Mouse (Mus musculus): ENCODE data around the gene Rhox3g.
"Not testable (repeated sequence)": the region's sequence is repeated elsewhere in the genome, so short reads cannot be mapped to it uniquely, and the experiment has no call there.

The Rhox3g gene

GRCm38 (mm10) chrX:37628512-37628911, at the start of gene Rhox3g:
Rhox3g (minus strand) TSS chrX:37628612.
- DNase-seq: not testable (repeated sequence)

GRCm38 (mm10) chrX:37673177-37673576, 44.8 kb upstream of the Rhox3g start, which contains the start of gene Rhox2h:
Rhox2h (minus strand) TSS chrX:37673277.
- not testable (repeated sequence) for DNase-seq

GRCm38 (mm10) chrX:37668664-37669063, 40.3 kb upstream of the Rhox3g start, which contains the start of gene Rhox3h:
Rhox3h (minus strand) TSS chrX:37668764.
- DNase-seq: not testable (repeated sequence)

- DNase-seq: not testable (repeated sequence)
Observed at GRCm38 (mm10) chrX:37651227-37651626, 22.8 kb upstream of the Rhox3g start, which contains the start of gene Rhox4g. Rhox4g (minus strand) TSS chrX:37651327.

GRCm38 (mm10) chrX:37643370-37643769, 15.0 kb upstream of the Rhox3g start, which contains the start of gene Rhox2g:
Rhox2g (minus strand) TSS chrX:37643470.
- DNase-seq: not testable (repeated sequence)

- DNase-seq: not testable (repeated sequence)
Observed at GRCm38 (mm10) chrX:37607604-37608003, 20.8 kb downstream of the Rhox3g start, which contains the start of gene Rhox4f. Rhox4f (minus strand) TSS chrX:37607704.

- not testable (repeated sequence) for DNase-seq
Observed at GRCm38 (mm10) chrX:37580692-37581091, 47.7 kb downstream of the Rhox3g start, which contains the start of gene Rhox3f. Rhox3f (plus strand) TSS chrX:37580992.

Data from lung, postnatal 10 days (tissue).